Mouse (Mus musculus) forebrain, embryonic 11.5 days (tissue): ENCODE measurements around the gene Samd3. TPM values are rescaled to one million over a fixed set of nuclear protein-coding genes. Genes with fewer than 3 reads are reported as not detected.

Experiments
- polyA plus RNA-seq: library from polyadenylated mRNA; unstranded; fragments of >200 nt; fragmentation: Nextera tagmentation; extraction: Ambion mirVana; gene quantifications from 2 replicates; pipeline ENCODE4 v1.2.1, GENCODE M21; 2014

Gene Samd3
- polyA plus RNA-seq, 1 experiment from 2014 or later: 22.5 TPM

Other genes starting within 250 kb of the Samd3 start
- 0.40 and 0.69 TPM in 2 replicates for gene Gm9767, start 151.5 kb upstream of the Samd3 start, polyA plus RNA-seq
- gene Tmem200a, start 150.7 kb upstream of the Samd3 start, polyA plus RNA-seq: 12.8 and 13.7 TPM in 2 replicates
- 21.5 and 23.2 TPM in 2 replicates for gene L3mbtl3, start 146.3 kb downstream of the Samd3 start, polyA plus RNA-seq